Comparison of ENCODE assay signal across 12 mouse cellular contexts in genomic region chr11:59731821-59732220, GRCm38 (mm10). TPM values are rescaled to one million over a fixed set of nuclear protein-coding genes. Genes with fewer than 3 reads are reported as not detected.
DNase-seq lines count a peak whose midpoint lies in the region; ATAC-seq and TF ChIP-seq lines count a peak whose summit lies in the region.
"Had no signal": no experiment of that assay in that cellular context is flagged by ENCODE, and none has a peak within 500 bp of the region (broad histone marks: within the 10 kb centered on the region; RNA-seq: fewer than 3 reads in every experiment).

No protein-coding gene starts in this region.

- H3K9me3 ChIP-seq in embryonic facial prominence, embryonic 13.5 days: no peaks in the 10 kb centered on the region
- no peaks in the 10 kb centered on the region for H3K9me3 ChIP-seq in embryonic facial prominence, embryonic 10.5 days
- no peaks in the 10 kb centered on the region for H3K9me3 ChIP-seq in neural tube, embryonic 14.5 days (ENCODE audit: control insufficient read depth, low read length)

- no peak overlapping the region for H3K4me3 ChIP-seq in embryonic facial prominence, embryonic 13.5 days
- no peak overlapping the region for H3K4me3 ChIP-seq in embryonic facial prominence, embryonic 10.5 days
- H3K4me3 ChIP-seq in kidney, adult 2 months (ENCODE audit: insufficient read depth, low read depth, low read length): no peak overlapping the region
- no peak overlapping the region for H3K4me3 ChIP-seq in neural tube, embryonic 14.5 days (ENCODE audit: low read depth, low read length)

- ATAC-seq in embryonic facial prominence, embryonic 13.5 days (ENCODE audit: insufficient number of reproducible peaks, insufficient read depth, low FRiP score, low TSS enrichment, low read depth): no peak
- no peak for ATAC-seq in neural tube, embryonic 14.5 days (ENCODE audit: low read depth)

- peak overlapping the region; percentile 80 for H3K27ac ChIP-seq in embryonic facial prominence, embryonic 13.5 days
- H3K27ac ChIP-seq in embryonic facial prominence, embryonic 10.5 days (replicated peaks): no peak overlapping the region
- peak overlapping the region; percentile 18; the same call in 1 of the 2 replicates for H3K27ac ChIP-seq in kidney, adult 2 months (ENCODE audit: insufficient read depth, low read depth, low read length)
- H3K27ac ChIP-seq in neural tube, embryonic 14.5 days (ENCODE audit: low read depth, low read length): 0 out of 2 replicates have a peak overlapping the region, but pooled peaks have one; percentile 10

- no peak for TF ChIP-seq POLR2A in kidney, adult 2 months (IDR thresholded peaks at IDR 0.05; ENCODE audit: low read depth, low read length)

- no peaks in the 10 kb centered on the region for H3K27me3 ChIP-seq in embryonic facial prominence, embryonic 13.5 days
- H3K27me3 ChIP-seq in embryonic facial prominence, embryonic 10.5 days (replicated peaks; ENCODE audit: low read depth, poor library complexity, severe bottlenecking): no peaks in the 10 kb centered on the region
- no peaks in the 10 kb centered on the region for H3K27me3 ChIP-seq in kidney, adult 2 months (replicated peaks; ENCODE audit: control insufficient read depth, insufficient read depth, low read length)
- no peaks in the 10 kb centered on the region for H3K27me3 ChIP-seq in neural tube, embryonic 14.5 days (ENCODE audit: control insufficient read depth, insufficient read depth, low read length)

- H3K36me3 ChIP-seq in embryonic facial prominence, embryonic 13.5 days: peaks cover 78% of the 10 kb centered on the region
- peaks cover 97% of the 10 kb centered on the region for H3K36me3 ChIP-seq in embryonic facial prominence, embryonic 10.5 days (replicated peaks)
- no peaks in the 10 kb centered on the region for H3K36me3 ChIP-seq in kidney, adult 2 months (ENCODE audit: control insufficient read depth, insufficient read depth, low read length)
- peaks cover 34% of the 10 kb centered on the region for H3K36me3 ChIP-seq in neural tube, embryonic 14.5 days (ENCODE audit: control insufficient read depth, insufficient read depth, low read length)

- WGBS in embryonic facial prominence, embryonic 13.5 days: 81% methylated on average over 3 of the region's 3 CpGs
- 83% methylated on average over 3 of the region's 3 CpGs for WGBS in embryonic facial prominence, embryonic 10.5 days
- 56% methylated on average over 3 of the region's 3 CpGs for WGBS in kidney, adult 2 months
- 67% methylated on average over 3 of the region's 3 CpGs for WGBS in neural tube, embryonic 14.5 days

- no peak overlapping the region for H3K4me2 ChIP-seq in embryonic facial prominence, embryonic 13.5 days
- no peak overlapping the region for H3K4me2 ChIP-seq in neural tube, embryonic 14.5 days (ENCODE audit: low read depth, low read length)

- H3K9ac ChIP-seq in embryonic facial prominence, embryonic 13.5 days: peak overlapping the region; percentile 44
- no peak overlapping the region for H3K9ac ChIP-seq in neural tube, embryonic 14.5 days (replicated peaks; ENCODE audit: low read depth, low read length)

- no peak for TF ChIP-seq CTCF in kidney, adult 2 months (conservative IDR thresholded peaks at IDR 0.05; ENCODE audit: insufficient read depth, insufficient read length, low read depth, low read length)

- peaks cover 18% of the 10 kb centered on the region for H3K4me1 ChIP-seq in embryonic facial prominence, embryonic 13.5 days
- H3K4me1 ChIP-seq in embryonic facial prominence, embryonic 10.5 days: no peaks in the 10 kb centered on the region
- peaks cover 8% of the 10 kb centered on the region for H3K4me1 ChIP-seq in kidney, adult 2 months (ENCODE audit: control insufficient read depth, insufficient read depth, low read length)
- H3K4me1 ChIP-seq in neural tube, embryonic 14.5 days (ENCODE audit: control insufficient read depth, insufficient read depth, low read length): no peaks in the 10 kb centered on the region; the same call in 1 of the 2 replicates

- no peak for DNase-seq in embryonic facial prominence, embryonic 10.5 days (ENCODE audit: low spot score)
- DNase-seq in kidney, adult 2 months: peak; percentile 7
- DNase-seq in kidney, adult 11 months: no peak
- DNase-seq in neural tube, embryonic 10.5 days (ENCODE audit: extremely low spot score, low spot score): no peak
- DNase-seq in spleen, postnatal 10 days (ENCODE audit: low spot score in 2 of 2): no peak
- DNase-seq in urinary bladder, postnatal 14 days (ENCODE audit: low spot score): no peak
- DNase-seq: adrenal gland, adult 8-10 months; cerebellum, adult 8-10 months; gastrocnemius, postnatal 14 days; lung, postnatal 10 days had no signal

RNA-seq across cellular contexts. Expression of gene Pld6, which starts 55.6 kb away (rescaled TPM):
- 3.6 and 3.9 TPM in 2 replicates for polyA plus RNA-seq in embryonic facial prominence, embryonic 13.5 days (2015; fragmentation: Nextera tagmentation; extraction: Ambion mirVana)
- 4.7 TPM in 2 replicates for polyA plus RNA-seq in embryonic facial prominence, embryonic 10.5 days (2016; fragmentation: Nextera tagmentation; extraction: Ambion mirVana)
- polyA plus RNA-seq in kidney, adult 2 months (2012; rRNA removed): 2.6 and 3.8 TPM in 2 replicates
- 3.6 and 4.4 TPM in 2 replicates for polyA plus RNA-seq in neural tube, embryonic 14.5 days (2014; fragmentation: Nextera tagmentation; extraction: Ambion mirVana)
